In genomic region chr8:108078726-108079125, GRCm38 (mm10) we compare ENCODE assay signal across 23 mouse cellular contexts.
"Had no signal": no experiment of that assay in that cellular context is flagged by ENCODE, and none has a peak within 500 bp of the region (broad histone marks: within the 10 kb centered on the region; RNA-seq: fewer than 3 reads in every experiment).

No protein-coding gene starts in this region.

- H3K36me3 ChIP-seq: heart, embryonic 13.5 days; heart, embryonic 15.5 days; hindbrain, embryonic 13.5 days; hindbrain, embryonic 15.5 days; limb, embryonic 12.5 days; limb, embryonic 15.5 days; liver, embryonic 12.5 days had no signal

- ATAC-seq: hindbrain, postnatal 0 days; intestine, embryonic 16.5 days; liver, embryonic 12.5 days had no signal

- H3K27me3 ChIP-seq: heart, embryonic 13.5 days; heart, embryonic 15.5 days; hindbrain, embryonic 15.5 days; limb, embryonic 12.5 days; limb, embryonic 15.5 days; liver, embryonic 12.5 days had no signal

- H3K27ac ChIP-seq: heart, adult 2 months; heart, embryonic 13.5 days; heart, embryonic 15.5 days; hindbrain, embryonic 13.5 days; hindbrain, embryonic 15.5 days; hindbrain, postnatal 0 days; limb, embryonic 12.5 days; limb, embryonic 15.5 days; liver, embryonic 12.5 days had no signal

- H3K4me1 ChIP-seq: heart, embryonic 15.5 days; hindbrain, embryonic 13.5 days; hindbrain, embryonic 15.5 days; limb, embryonic 12.5 days; limb, embryonic 15.5 days; liver, embryonic 12.5 days had no signal

- H3K9me3 ChIP-seq: heart, embryonic 13.5 days; heart, embryonic 15.5 days; hindbrain, embryonic 13.5 days; hindbrain, embryonic 15.5 days; limb, embryonic 12.5 days; limb, embryonic 15.5 days; liver, embryonic 12.5 days had no signal

- H3K4me3 ChIP-seq: heart, adult 2 months; heart, embryonic 13.5 days; heart, embryonic 15.5 days; hindbrain, embryonic 13.5 days; hindbrain, embryonic 15.5 days; limb, embryonic 12.5 days; limb, embryonic 15.5 days; liver, embryonic 12.5 days had no signal

- H3K9ac ChIP-seq: heart, embryonic 13.5 days; heart, embryonic 15.5 days; hindbrain, embryonic 13.5 days; hindbrain, embryonic 15.5 days; limb, embryonic 12.5 days; limb, embryonic 15.5 days; liver, embryonic 12.5 days had no signal

- H3K4me2 ChIP-seq: heart, embryonic 11.5 days; heart, embryonic 13.5 days; heart, embryonic 15.5 days; hindbrain, embryonic 13.5 days; hindbrain, embryonic 15.5 days; limb, embryonic 12.5 days; limb, embryonic 15.5 days; liver, embryonic 12.5 days had no signal

- DNase-seq: gastrocnemius, postnatal 14 days; gastrocnemius, postnatal 36 days; heart, adult 11 months; heart, adult 2 months; heart, postnatal 14 days; heart, postnatal 36 days; kidney, adult 11 months; kidney, adult 2 months; kidney, postnatal 14 days; kidney, postnatal 36 days; layer of hippocampus, adult 9-11 months; layer of hippocampus, postnatal 36 days; left cerebral cortex, postnatal 4 days had no signal
